Mouse (Mus musculus) left cerebral cortex, postnatal 36 days (tissue): ENCODE data around the gene Cdyl. TPM values are rescaled to one million over a fixed set of nuclear protein-coding genes. Genes with fewer than 3 reads are reported as not detected.

Source experiments
- DNase-seq, 2 experiments: peaks; one replicate each; pipeline ENCODE4 v3.0.0; 2021 to 2022; ENCODE audit warnings: low spot score in 2 of 2, mixed read lengths in 1 of 2
- intact Hi-C: fragments of 180-260 bp; cut with DNase I; formaldehyde crosslinking; loops from one replicate; pipeline ENCODE4 v1.15.1; 2025
- total RNA-seq, 2 experiments: library from RNA; stranded (reverse); gene quantifications; 2 replicates each; pipeline ENCODE4 v1.2.3; 2021

Cdyl gene
- total RNA-seq, 2 experiments from 2014 or later, result 41.8 to 51.3 TPM

GRCm38 (mm10) chr13:35681361-35681760, 21.7 kb downstream of the Cdyl start:
- no peak for DNase-seq
- intact Hi-C loops, result no loop called here

- intact Hi-C loops, result no loop called here
These were observed 26.6 kb downstream of the Cdyl start for GRCm38 (mm10) chr13:35686273-35686672.

GRCm38 (mm10) chr13:35689560-35689959, 29.9 kb downstream of the Cdyl start:
- no peak for DNase-seq
- intact Hi-C loops, result no loop called here

More at GRCm38 (mm10) chr13:35686273-35686672, 26.6 kb downstream of the Cdyl start:
- no peak for DNase-seq

DNA sequence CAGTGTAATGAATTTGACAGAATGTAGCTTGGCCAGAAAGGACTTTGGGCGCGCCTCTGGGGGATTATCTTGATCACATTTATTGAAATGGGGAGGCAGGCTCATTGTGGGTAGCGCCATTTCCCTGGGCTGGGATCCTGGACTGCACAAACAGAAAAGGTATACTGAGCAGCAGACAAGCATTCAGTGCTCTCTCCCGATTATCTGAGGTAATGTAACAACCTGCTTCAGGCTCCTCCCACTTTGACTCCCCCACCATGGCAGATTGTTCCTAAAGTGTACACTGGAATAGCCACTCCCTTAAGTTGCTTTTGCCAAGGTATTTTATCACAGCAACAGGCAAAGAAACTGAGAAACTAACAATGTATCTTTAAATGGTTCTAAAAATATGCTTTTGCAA, 58.0 kb downstream of the Cdyl start:
- DNase-seq, result no peak
- intact Hi-C loops, result no loop called here

DNA sequence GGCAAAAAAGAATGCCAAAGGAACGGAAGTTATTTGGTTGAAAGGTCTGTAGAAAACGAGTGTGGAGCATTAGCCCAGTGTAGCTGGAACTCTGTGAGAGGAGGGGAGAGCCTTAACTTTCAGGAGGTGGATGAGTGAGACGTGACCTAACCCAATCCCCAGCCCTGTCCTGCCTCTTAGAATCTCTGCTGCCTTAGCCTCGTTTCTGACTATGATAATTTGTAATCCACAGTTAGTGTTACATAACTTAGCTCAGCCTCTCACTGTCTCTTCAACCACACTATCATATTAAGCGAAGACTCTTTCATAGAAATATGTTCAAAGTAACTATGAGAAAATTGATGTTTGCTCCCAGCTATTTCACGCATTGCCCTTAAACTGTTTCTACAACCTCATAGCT, 59.9 kb downstream of the Cdyl start:
- intact Hi-C loops, result no loop called here
- no peak for DNase-seq

DNA sequence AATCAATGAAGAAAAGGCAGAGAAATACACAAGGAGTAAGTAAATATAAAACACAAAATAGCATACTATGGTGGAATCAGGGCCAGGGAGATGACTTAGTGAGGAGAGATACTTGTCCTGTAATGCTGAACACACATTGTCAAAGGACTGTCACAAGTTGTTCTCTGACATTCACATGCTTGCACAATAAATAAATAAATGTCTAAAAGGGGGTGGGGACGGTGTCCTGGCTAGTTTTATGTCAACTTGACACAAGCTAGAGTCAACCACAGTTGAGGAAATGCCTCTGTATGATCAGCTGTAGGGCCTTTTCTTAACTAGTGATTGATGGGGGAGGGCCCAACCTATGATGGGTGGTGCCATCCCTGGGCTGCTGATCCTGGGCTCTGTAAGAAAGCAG, 63.4 kb downstream of the Cdyl start:
- no peak for DNase-seq

DNA sequence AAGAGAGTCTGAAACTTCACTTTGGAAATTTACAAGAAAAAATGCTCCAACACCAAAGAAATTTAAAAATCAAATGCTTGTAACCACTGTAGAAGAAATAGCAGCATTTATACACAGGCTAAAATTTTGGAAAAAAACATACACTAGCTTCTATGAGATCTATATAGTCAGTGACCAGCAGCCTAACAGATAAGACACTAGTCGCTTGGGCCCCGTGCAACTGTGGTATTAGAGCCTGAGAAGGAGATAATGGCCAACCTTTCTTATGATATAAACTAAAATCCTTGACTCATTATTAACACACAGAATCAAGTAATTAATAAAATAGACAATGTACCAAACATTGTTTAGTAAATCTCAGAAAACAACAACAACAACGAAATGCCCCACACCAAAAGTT, 66.4 kb downstream of the Cdyl start:
- intact Hi-C loops, result no loop called here
- DNase-seq, result no peak

More for the DNA sequence above, 63.4 kb downstream of the Cdyl start:
- intact Hi-C loops, result no loop called here

GRCm38 (mm10) chr13:35732131-35732530, 72.5 kb downstream of the Cdyl start:
- intact Hi-C loops, result no loop called here
- no peak for DNase-seq

- DNase-seq, result no peak
- intact Hi-C loops, result no loop called here
These were observed 73.4 kb downstream of the Cdyl start for GRCm38 (mm10) chr13:35732891-35733596.

GRCm38 (mm10) chr13:35737565-35737964, 77.9 kb downstream of the Cdyl start:
- DNase-seq, result no peak
- intact Hi-C loops, result no loop called here

- intact Hi-C loops, result no loop called here
- no peak for DNase-seq
These were observed 78.6 kb downstream of the Cdyl start for GRCm38 (mm10) chr13:35738210-35738609.

- intact Hi-C loops, result no loop called here
- no peak for DNase-seq
These were observed 79.8 kb downstream of the Cdyl start for GRCm38 (mm10) chr13:35739473-35739872.

GRCm38 (mm10) chr13:35740301-35741039, 80.8 kb downstream of the Cdyl start:
- DNase-seq, result peak in 1 of 2 experiments; percentile 55
- intact Hi-C loops, result no loop called here

DNA sequence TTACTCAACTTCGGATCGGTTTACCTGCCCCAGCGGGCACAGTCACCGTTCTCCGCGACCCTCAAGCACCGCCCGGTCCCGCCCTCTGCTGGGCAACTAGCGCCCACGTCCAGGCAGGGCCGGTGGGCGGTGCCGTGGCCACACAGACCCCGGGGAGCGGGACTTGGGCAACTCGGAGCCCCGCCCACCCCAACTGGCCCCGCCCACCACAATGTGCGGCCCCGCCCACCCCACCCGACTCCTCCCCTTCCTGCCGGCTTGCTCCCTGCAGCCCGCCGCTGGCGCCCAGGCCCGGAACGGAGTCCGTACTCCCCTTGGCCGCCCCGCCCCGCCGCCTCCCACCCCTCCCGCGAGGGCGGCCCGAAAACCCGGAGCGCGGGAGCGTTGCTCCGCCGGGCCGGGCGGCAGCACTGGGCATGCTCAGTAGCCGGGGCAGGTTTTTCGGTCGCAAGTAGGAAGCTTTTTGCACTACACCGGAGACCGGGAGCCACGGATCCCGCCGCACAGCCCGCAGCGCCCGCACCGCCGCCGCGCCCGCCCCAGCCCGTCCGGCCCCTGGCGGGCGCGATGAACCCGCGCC, 81.5 kb downstream of the Cdyl start:
- peak; percentile 83 to 92 for DNase-seq
- intact Hi-C loops, result no loop called here

DNA sequence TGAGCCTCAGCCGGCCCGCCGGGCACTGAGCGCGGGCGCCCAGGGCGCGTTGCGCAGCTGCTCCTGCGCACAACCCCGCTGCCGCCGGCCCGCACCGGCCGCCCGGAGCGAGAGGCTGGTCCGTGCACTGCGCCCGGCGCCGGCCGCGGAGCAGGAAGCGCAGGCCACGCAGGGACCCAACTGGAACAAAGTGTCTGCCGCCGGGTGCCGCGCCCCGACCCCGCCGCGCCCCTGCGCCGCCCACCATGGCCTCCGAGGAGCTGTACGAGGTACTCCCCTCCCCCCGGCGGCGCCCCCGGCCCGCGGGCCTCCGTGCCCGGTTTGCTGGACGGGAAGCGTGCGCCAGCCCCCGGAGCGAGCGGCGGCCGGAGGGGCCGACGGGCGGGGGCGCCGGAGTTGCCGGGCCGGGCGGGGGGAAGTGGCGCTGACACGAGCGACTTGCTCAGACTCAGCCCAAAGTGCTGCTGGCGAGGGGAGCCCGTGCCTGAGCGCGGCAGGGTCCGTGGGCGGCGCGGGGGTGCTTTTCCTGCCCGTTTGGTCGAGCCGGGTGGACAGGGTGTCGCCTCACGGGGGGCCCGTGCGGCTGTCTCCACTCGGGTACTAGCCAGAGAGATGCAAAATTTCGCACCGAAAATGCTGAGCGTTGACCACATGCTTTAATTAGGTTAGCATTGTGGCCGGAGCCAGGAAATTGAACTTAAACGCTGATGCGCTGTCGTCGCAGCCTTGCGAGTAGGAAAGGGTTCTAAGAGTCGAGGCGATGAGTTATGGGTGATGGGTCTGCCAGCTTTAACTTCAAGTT, 82.2 kb downstream of the Cdyl start:
- DNase-seq, result peak; percentile 52 to 62
- intact Hi-C loops, result no loop called here

- intact Hi-C loops, result no loop called here
- DNase-seq, result no peak
These were observed 83.1 kb downstream of the Cdyl start for GRCm38 (mm10) chr13:35742696-35743095.

GRCm38 (mm10) chr13:35743196-35743595, 83.6 kb downstream of the Cdyl start:
- intact Hi-C loops, result no loop called here

GRCm38 (mm10) chr13:35749194-35749593, 89.6 kb downstream of the Cdyl start:
- DNase-seq, result no peak
- intact Hi-C loops, result no loop called here

More at GRCm38 (mm10) chr13:35743196-35743595, 83.6 kb downstream of the Cdyl start:
- no peak for DNase-seq

GRCm38 (mm10) chr13:35749680-35750079, 90.0 kb downstream of the Cdyl start:
- intact Hi-C loops, result no loop called here

DNA sequence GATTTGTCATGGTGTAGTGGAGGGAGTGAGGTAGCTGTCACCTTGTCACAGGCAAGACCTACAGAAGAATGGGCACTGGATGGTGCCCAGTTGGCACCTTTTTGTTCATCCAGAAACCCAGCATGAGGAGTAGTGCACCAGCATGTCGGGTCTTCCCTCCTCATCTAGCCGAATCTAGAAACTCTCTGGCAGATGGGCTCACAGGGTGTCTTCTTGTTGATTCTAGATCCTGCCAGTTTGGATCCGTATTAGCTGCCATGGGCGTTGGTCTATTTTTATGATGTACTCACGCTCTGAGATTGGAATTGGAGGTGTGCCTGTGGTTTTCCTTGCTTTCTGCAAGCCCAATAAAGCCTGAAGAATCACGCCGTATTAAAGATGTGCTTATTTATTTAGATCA, 92.4 kb downstream of the Cdyl start:
- DNase-seq, result no peak
- intact Hi-C loops, result no loop called here

More at GRCm38 (mm10) chr13:35749680-35750079, 90.0 kb downstream of the Cdyl start:
- no peak for DNase-seq
